Mouse (Mus musculus): Measurements from ENCODE around the gene Elp4. TPM values are rescaled to one million over a fixed set of nuclear protein-coding genes. Genes with fewer than 3 reads are reported as not detected.

The Elp4 gene
- total RNA-seq (2021), result 10 to 100 TPM; 20.8 to 23.6 TPM
- long read RNA-seq, experiment 1, transcript Elp4-202 (10 exons, 3,048 nt), result major isoform, 10 of 11 reads
- long read RNA-seq, experiment 1, partial matches to known transcripts, result 0 of 11 reads
- long read RNA-seq, experiment 1, other reads (novel, unspliced or antisense), result 1 of 11 reads
- long read RNA-seq, experiment 2, transcript Elp4-202 (10 exons, 3,048 nt), result major isoform, 19 of 20 reads
- long read RNA-seq, experiment 2, partial matches to known transcripts, result 1 of 20 reads
- long read RNA-seq, experiment 2, other reads (novel, unspliced or antisense), result 0 of 20 reads

- DNase-seq (ENCODE audit: low spot score in 2 of 2), result peak; percentile 72 to 90
Observed at GRCm38 (mm10) chr2:105903896-105904756, at the start of gene Elp4, which contains the start of gene Immp1l. TSS of gene Elp4 (minus strand) at chr2:105904564. TSS of gene Immp1l (plus strand) at chr2:105904638.

- no peak for DNase-seq (ENCODE audit: low spot score in 2 of 2)
Observed at GRCm38 (mm10) chr2:105953862-105954261, 49.5 kb upstream of the Elp4 start.

- DNase-seq (ENCODE audit: low spot score in 2 of 2), result no peak
Observed at GRCm38 (mm10) chr2:105951350-105951940, 47.1 kb upstream of the Elp4 start.

GRCm38 (mm10) chr2:105950131-105950530, 45.8 kb upstream of the Elp4 start:
- no peak for DNase-seq (ENCODE audit: low spot score in 2 of 2)

GRCm38 (mm10) chr2:105917623-105918346, 13.4 kb upstream of the Elp4 start:
- no peak for DNase-seq (ENCODE audit: low spot score in 2 of 2)

DNA sequence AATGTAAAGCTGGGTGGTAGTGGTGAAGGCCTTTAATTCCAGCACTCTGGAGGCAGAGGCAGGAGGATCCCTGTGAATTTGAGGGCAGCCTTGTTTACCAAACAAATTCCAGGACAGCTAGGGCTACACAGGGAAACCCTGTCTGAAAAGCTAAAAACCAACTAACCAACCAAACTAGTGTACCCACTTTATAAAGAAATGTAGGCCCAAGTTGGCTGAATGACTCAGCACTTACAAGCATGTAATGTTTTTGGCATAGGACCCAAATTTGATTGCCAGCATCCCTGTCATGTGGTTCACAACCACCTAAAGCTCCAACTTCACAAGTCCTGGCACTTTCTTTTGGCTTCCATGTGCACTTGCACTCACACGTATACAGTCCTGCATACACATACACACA, 12.3 kb upstream of the Elp4 start:
- DNase-seq (ENCODE audit: low spot score in 2 of 2), result no peak

DNA sequence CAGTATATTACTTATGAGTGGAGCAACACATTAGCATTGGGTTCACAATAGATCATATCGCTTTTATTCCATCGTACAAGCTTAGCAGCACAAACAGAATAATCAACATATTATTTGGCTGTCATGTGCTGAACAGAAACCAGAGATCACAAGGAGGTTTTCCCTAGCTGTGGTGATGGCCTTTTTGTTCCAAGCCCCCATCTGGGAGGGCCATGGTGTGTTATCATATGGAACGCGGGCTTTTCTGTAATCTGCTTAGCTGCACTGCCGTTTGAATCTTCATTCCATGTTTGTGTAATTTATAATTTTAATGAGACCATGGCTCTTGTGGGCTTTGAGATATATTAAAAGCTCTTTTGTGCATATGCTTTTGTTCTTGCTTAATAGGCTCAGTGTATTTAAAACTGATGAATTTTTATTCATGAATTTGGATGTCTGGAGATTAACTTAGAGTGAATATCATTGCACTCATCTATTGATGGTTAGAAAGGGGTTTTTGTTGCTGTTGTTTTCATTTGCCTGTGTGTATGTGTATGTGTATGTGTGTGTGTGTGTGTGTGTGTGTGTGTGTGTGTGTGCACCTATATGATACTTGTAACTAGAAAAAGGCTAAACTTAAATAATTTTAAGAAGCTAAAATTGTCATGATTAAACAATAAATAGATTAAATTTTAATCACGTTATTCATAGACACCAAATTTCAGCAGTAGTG, 9.4 kb upstream of the Elp4 start:
- no peak for DNase-seq (ENCODE audit: low spot score in 2 of 2)

GRCm38 (mm10) chr2:105910611-105911010, 6.2 kb upstream of the Elp4 start:
- no peak for DNase-seq (ENCODE audit: low spot score in 2 of 2)

DNA sequence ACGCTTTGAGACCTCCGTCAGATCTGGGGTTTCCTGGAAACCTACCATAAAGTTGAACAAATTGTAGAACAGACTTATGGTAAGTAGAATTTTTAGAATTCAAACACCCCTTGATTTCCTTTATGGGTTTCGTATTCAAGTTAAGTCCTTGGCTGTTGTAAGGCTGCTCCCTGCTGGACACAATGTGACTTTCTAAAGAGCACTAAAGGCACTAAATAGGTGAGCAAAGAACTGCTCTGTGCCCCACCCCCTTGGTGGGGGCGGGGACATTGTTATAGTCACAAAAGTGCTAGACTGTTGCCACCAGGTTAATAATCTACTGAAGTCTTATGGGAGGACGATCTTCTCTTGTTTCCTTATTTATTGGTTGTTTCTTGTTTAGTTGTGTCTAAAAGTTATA, 4.0 kb upstream of the Elp4 start:
- no peak for DNase-seq (ENCODE audit: low spot score in 2 of 2)

- peak in 1 of 2 experiments; percentile 6 for DNase-seq (ENCODE audit: low spot score in 2 of 2)
Observed at GRCm38 (mm10) chr2:105904757-105905146, 388 bp upstream of the Elp4 start.

- DNase-seq (ENCODE audit: low spot score in 2 of 2), result no peak
Observed at GRCm38 (mm10) chr2:105890816-105891215, 13.5 kb downstream of the Elp4 start.

DNA sequence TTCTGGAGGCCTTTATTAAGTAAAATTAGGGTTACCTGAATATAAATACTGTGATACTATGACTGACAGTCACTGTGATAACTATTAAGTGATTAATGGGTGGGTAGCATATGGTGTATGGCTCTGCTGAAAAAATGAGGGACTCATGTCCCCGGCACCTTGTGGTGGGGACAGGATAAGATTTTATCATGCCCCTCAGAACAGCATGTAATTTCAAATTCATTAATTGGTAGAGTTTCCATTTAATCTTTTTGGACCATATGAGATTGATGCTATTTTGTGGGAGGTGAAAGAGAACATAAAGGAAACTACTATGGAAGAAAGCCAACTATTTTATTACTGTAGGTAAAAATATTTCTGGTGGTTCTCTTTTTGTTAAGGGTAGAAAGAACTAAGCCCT, 31.0 kb downstream of the Elp4 start:
- no peak for DNase-seq (ENCODE audit: low spot score in 2 of 2)

DNA sequence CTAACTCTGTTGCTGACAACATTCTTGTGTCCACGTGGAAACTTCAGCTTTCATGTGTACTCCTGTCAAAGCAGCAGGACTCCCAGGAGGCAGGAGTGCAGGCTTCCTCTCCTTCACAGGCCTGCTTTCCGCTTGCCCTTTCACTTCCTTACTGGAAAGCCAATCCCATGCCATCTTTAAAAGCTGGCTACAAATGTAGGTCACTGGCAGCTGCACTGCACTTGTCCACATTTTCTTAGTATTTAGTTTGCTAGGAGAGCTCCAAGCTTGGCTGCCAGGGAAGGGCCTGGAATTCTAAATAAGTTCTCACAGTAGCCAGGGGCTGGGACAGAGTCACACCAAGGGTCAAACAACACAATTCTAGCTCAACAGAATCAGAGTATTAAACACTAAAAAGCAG, 49.6 kb downstream of the Elp4 start:
- DNase-seq (ENCODE audit: low spot score in 2 of 2), result no peak

DNA sequence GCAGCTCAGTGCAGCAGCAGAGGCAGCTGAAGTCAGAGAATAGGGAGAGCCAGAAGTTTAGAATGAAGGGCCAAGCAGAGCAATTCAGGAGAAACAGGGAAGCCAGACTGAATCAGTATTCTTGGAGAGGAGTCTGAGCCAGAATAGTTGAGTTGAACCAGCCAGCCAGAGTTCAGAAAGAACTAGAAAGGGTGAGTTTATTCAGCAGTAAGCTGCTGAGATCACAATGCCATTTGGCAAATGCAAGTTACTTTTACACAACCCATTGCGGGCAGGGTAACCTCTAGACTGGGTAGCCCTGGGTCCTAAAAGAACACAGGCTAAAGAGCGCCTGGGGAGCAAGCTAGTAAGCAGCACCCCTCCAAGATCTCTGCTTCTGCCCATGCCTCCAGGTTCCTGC, 51.4 kb downstream of the Elp4 start:
- DNase-seq (ENCODE audit: low spot score in 2 of 2), result no peak

DNA sequence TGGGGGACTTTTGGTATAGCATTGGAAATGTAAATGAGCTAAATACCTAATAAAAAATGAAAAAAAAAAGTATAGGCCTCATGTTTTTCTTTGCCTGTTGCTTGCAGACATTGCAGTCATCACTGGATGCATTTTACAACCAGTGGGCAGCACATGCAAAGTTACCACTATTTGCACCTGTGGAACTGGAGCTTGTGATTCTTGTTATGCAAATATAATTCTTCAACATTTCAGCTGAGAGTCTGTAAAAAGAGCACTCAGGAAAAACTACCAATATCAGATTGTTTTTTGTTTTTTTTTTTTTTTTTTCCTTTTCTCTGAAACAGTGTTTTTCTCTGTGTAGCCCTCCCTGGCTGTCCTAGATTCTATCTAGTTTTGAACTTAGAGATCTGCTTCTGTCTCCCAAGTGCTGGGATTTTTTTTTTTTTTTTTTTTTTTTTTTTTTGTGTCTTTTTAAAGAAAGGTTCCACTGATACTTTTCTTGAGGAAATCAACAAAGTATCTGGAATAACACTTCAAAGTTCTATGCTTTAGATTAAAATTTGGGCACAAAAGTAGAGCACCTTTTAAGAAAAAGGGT, 52.6 kb downstream of the Elp4 start:
- DNase-seq (ENCODE audit: low spot score in 2 of 2), result no peak

GRCm38 (mm10) chr2:105843151-105843550, 61.2 kb downstream of the Elp4 start:
- no peak for DNase-seq (ENCODE audit: low spot score in 2 of 2)

- DNase-seq (ENCODE audit: low spot score in 2 of 2), result no peak
Observed at GRCm38 (mm10) chr2:105817965-105818364, 86.4 kb downstream of the Elp4 start.

DNA sequence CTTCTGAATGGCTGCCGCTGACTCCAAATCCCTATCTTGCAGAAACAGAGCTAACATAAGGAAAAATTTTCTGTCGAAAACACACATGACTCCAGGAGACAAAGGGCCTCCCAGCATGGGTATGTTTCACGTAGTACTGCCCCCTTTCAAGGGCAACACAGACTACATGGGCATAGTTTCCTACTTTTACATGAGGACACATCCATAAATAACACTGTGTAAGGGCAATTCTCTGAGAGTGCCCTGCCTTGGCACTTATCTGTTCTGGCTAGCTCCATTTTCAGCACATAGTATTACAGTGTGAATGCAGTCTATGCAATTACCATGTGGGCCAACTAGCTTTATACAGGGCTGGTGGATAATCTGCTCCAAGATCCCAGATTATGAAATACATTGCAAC, 89.2 kb downstream of the Elp4 start:
- DNase-seq (ENCODE audit: low spot score in 2 of 2), result no peak

GRCm38 (mm10) chr2:105813041-105813440, 91.3 kb downstream of the Elp4 start:
- DNase-seq (ENCODE audit: low spot score in 2 of 2), result no peak

GRCm38 (mm10) chr2:105810286-105810685, 94.1 kb downstream of the Elp4 start:
- DNase-seq (ENCODE audit: low spot score in 2 of 2), result no peak

Measured in adrenal gland, postnatal 4 days (tissue).